Mouse (Mus musculus) megakaryocyte, embryonic 14.5 days (primary cell): ENCODE results near the gene Pde4b. TPM values are rescaled to one million over a fixed set of nuclear protein-coding genes. Genes with fewer than 3 reads are reported as not detected.

Experiments used
- H3K27me3 ChIP-seq: replicated peaks from 2 replicates; pipeline ENCODE3; 2012; ENCODE audit warnings: inconsistent platforms
- H3K36me3 ChIP-seq: replicated peaks from 2 replicates; pipeline ENCODE3; 2012; ENCODE audit warnings: low read length, inconsistent platforms, mixed read lengths
- H3K4me1 ChIP-seq: 2 replicates; pipeline ENCODE4 v1.6.1; 2012; ENCODE audit warnings: inconsistent platforms
- H3K4me3 ChIP-seq: replicated peaks from 2 replicates; pipeline ENCODE3; 2012; ENCODE audit warnings: moderate library complexity, mild to moderate bottlenecking, inconsistent platforms
- H3K9me3 ChIP-seq: 2 replicates; pipeline ENCODE4 v1.6.1; 2012; ENCODE audit warnings: inconsistent platforms
- FLI1 ChIP-seq: IDR thresholded peaks from 2 replicates; pipeline ENCODE4 v1.6.1; 2012; ENCODE audit warnings: low read length, inconsistent platforms, mixed read lengths
- GATA1 ChIP-seq: IDR thresholded peaks from 3 replicates; pipeline ENCODE4 v1.6.1; 2012; ENCODE audit warnings: mixed read lengths, low read length, inconsistent platforms, borderline replicate concordance
- polyA plus RNA-seq: library from polyadenylated mRNA; stranded (reverse); fragments of >175 nt; gene quantifications from 2 replicates; pipeline ENCODE4 v1.2.3, GENCODE M21; 2012; ENCODE audit warnings: low replicate concordance; ENCODE audit not compliant: insufficient read depth

Gene Pde4b
- polyA plus RNA-seq, 1 experiment: 1.2 TPM

DNA sequence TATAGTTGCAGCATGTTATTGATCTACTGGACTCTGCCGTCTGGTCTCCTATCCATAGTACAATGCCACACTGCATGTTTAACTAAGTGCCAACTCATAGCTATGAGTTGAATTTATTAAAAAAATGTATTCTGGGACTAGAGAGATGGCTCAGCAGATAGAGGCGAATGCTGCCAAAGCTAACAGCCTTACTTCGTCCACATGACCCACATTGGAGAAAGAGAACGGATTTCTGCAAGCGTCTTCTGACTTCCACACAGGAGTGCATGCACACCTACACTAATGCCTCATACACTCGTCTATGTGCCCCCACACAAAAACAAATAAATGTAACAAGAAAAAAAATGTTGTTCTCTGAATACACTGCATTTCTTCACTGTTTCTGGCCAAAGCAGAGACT is 231.3 kb downstream of the Pde4b start:
- Histone ChIP-seq H3K4me3 (no peak overlapping the region), H3K36me3 (no peaks in the 10 kb centered on the region), H3K4me1 (no peaks in the 10 kb centered on the region), H3K27me3 (no peaks in the 10 kb centered on the region), H3K9me3 (no peaks in the 10 kb centered on the region)
- TF ChIP-seq GATA1 (no peak), FLI1 (no peak)

DNA sequence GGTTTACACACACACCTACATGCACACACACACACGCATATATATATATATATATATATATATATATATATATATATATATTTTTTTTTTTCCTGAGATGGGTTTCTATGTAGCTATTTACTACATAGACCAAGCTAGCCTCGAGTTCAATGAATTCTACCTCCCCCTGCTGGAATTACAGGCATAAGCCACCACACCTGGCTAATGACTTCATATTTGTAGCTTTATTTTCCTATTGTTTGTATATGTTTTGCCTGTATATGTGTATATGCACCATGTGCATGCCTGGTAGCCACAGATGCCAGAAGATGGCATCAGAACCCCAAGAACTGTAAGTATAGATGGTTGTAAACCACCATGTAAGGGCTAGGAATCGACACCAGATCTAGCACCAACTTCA is 234.0 kb downstream of the Pde4b start:
- Histone ChIP-seq H3K4me1 (no peaks in the 10 kb centered on the region), H3K27me3 (no peaks in the 10 kb centered on the region), H3K4me3 (no peak overlapping the region), H3K9me3 (no peaks in the 10 kb centered on the region), H3K36me3 (no peaks in the 10 kb centered on the region)
- TF ChIP-seq FLI1: no peak
- TF ChIP-seq GATA1: no peak

DNA sequence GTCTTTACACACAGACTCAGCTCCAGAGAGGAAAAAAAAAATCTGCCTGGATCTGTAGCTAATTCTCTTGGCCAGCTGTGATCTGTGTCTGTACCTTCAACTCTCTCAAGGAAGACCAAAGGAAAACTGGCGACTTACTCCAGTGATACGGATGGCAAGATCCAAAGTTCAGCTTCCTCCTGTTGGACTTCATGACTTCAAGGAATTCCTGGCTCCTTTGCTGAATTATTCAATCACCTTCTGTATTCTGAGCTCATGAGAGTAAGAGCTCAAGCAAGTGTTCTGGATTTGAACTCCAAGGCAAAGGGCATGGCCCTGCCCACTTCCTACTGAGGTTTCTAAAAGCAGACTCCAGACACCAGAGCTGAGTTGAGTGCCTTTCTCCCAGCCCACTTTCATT is 245.0 kb downstream of the Pde4b start:
- H3K27me3 ChIP-seq: no peaks in the 10 kb centered on the region
- no peaks in the 10 kb centered on the region for H3K36me3 ChIP-seq
- no peak for TF ChIP-seq GATA1
- no peak for TF ChIP-seq FLI1
- no peaks in the 10 kb centered on the region for H3K9me3 ChIP-seq
- H3K4me1 ChIP-seq: no peaks in the 10 kb centered on the region
- H3K4me3 ChIP-seq: no peak overlapping the region

DNA sequence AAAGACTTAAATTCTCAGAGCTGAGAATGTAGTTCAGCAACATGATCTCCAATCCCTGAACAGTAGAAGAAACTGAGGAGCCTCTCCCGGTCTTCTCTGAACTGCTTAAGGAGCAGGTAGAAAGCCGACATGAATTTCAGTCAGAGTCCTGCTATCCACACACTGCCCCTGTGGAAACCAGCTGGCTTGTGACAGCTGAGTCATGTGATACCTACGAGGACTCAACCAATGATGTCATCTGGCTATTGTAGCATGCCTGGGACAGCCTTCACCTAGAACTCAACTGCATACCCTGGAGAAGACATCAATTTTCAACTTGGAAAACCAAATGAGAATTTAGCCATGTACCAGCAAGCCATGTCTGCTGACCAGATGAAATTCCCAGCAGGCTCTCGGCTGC is 245.5 kb downstream of the Pde4b start:
- no peaks in the 10 kb centered on the region for H3K9me3 ChIP-seq
- no peaks in the 10 kb centered on the region for H3K4me1 ChIP-seq
- H3K27me3 ChIP-seq: no peaks in the 10 kb centered on the region
- no peak for TF ChIP-seq GATA1
- no peak for TF ChIP-seq FLI1
- H3K4me3 ChIP-seq: no peak overlapping the region
- H3K36me3 ChIP-seq: no peaks in the 10 kb centered on the region

DNA sequence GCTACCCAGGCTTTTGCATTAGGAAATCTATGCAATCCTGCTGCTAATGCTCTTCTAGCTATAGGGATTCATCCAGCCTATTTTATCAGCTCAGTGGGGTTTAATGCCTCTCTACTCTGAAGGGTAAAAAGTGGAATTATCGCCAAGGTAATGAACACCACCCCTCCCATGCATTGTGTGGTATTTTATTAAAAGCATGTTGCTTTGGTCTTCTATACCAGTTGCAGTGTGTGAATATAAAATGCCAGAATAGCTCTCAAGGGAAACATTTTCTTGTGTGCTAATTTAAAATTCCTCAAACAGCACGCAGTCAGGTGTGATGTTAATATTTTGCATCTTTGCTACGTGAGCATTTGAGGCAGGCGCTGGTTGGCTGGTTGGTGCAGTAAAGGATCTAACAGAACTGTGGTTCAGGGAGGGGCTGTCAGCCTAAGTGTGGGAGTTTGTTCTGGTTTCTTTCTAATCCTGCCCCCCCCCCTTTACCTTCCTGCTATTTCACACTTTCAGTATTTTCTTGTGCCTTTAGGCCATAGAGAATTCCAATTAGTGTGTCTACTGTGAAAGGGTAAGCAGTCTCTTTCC is 259.7 kb downstream of the Pde4b start:
- H3K4me3 ChIP-seq: no peak overlapping the region
- TF ChIP-seq FLI1 (no peak), GATA1 (no peak)
- H3K27me3 ChIP-seq: no peaks in the 10 kb centered on the region
- H3K4me1 ChIP-seq: no peaks in the 10 kb centered on the region
- no peaks in the 10 kb centered on the region for H3K36me3 ChIP-seq
- H3K9me3 ChIP-seq: no peaks in the 10 kb centered on the region

DNA sequence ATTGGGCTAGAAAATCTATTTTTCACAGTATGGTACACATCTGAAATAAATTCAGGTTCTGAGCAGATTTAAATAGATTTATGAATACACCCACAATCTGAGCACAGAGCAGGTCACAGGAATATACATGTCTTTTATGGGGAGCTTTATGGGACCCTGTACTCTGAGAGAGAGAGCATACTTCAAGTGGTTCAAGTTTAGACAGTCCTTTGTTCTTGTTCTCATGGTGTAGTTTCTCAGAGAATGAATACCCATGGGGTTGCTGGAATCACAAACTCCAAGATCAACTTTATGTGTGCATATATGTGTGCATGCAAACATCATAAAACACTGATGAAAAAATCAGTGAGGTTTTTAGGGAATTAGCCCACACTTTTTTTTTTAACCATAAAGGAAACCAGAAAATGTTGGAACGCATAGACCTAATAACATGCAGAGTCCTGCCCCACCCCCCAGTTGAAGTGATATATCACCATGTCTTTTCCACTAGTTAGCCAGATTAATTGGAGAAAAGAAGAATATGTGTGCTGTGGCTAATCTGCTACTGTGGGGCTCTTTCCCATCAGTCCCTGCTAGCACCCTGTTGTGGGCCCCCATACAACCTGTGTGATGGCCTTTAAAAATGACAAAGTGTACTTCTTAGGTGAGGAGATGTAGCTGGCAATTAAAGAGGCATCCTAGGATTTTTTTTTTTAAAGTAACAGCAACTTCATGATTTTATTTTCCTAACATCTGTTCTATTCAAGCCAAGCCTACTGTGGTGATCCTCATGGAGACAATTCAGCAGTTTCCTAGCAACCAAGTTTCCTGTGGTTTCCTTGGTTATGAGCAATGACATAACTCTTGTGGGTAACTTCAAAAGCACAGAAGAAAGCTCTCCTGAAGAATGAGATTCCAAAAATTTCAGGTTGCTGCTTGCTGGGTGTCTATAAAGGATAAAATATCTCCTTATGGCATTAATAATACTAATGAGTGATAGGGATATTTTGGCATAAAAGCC is 264.4 kb downstream of the Pde4b start:
- Histone ChIP-seq H3K4me3 (no peak overlapping the region), H3K4me1 (no peaks in the 10 kb centered on the region), H3K36me3 (no peaks in the 10 kb centered on the region), H3K27me3 (no peaks in the 10 kb centered on the region), H3K9me3 (no peaks in the 10 kb centered on the region)
- TF ChIP-seq GATA1 (no peak), FLI1 (no peak)

DNA sequence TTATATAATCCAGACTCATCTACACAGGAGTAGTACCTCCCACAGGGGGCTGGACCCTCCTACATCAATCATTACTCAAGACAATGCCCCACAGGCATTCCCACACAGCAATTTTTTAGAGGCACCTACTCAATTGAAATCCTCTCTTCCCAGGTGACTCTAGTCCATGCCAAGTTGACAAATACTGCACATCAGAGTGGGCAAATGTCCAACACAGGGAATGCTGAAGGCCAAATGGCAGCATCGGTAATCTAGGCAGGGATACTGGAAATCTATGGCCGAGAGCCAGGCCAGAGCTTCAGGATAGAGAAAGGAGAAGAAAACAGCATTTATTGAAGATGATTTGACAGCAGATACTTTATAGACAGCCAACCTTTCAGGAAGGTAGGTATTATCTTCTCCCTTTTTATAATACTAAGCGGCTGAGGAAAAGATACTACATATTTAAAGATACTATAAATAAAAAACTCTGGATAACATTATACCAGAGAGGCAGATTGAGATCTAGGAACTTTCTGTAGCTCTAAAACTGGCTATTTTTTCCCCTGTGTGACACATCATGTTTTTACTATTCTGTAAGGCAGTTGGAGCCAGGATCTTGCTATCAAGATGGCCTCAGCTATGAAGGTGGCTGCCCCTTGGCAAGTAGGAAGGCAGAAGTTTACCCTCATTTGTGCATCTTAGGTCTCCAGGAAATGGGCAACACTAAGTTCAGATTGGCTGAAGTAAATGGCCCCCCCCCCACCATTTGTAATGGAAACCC is 266.5 kb downstream of the Pde4b start:
- Histone ChIP-seq H3K4me3 (no peak overlapping the region), H3K36me3 (no peaks in the 10 kb centered on the region), H3K9me3 (no peaks in the 10 kb centered on the region), H3K4me1 (no peaks in the 10 kb centered on the region), H3K27me3 (no peaks in the 10 kb centered on the region)
- no peak for TF ChIP-seq GATA1
- TF ChIP-seq FLI1: no peak

DNA sequence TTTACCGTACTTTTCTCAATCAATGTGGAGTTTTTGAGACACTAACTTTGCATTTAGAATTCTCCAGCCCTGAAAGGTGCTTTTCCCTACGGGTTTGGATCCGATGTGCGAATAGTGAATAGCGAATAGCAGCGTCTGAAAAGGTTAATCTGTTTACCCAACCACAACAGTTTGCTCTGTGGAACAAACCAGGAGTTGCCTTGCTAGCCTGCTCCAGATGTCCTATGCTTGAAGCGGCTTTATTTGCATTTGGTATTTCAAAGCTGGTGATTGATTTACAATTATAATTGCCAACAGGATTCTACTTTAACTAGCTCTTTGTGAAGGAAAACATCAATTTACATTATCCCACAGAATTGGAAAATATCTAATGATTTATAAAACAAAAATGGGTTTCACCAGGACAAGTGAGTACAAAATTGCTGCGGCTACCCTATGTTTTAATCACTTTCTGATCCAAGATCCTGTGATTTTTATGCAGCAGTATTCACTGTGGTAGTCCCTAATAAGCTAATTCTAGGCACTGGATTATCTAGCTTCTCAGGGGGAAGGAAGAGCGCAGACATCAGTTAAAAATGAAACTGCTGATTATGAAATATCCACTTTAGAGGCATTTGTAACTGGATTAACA is 280.9 kb downstream of the Pde4b start:
- Histone ChIP-seq H3K4me3 (no peak overlapping the region), H3K36me3 (no peaks in the 10 kb centered on the region), H3K9me3 (no peaks in the 10 kb centered on the region), H3K4me1 (no peaks in the 10 kb centered on the region), H3K27me3 (no peaks in the 10 kb centered on the region)
- TF ChIP-seq GATA1 (no peak), FLI1 (no peak)

DNA sequence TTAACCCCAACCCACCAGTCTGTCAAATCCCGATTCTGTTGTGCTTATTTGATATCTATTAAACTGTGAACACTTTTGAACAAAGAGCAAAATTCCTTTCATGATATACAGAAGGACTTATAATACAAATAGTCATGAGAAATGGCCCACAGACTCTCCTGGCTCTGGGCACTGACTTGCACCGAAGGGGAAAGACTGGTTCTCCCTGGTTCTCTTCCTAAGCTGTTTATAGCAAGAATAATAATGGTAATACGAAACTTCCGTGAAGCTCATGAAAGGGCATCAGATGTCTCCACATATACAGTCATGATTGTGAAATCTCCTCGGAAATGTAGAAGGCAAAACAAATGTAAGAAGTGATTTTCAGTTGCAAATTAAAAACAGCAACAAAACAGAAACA is 287.3 kb downstream of the Pde4b start:
- Histone ChIP-seq H3K27me3 (no peaks in the 10 kb centered on the region), H3K4me3 (no peak overlapping the region), H3K4me1 (no peaks in the 10 kb centered on the region), H3K9me3 (no peaks in the 10 kb centered on the region), H3K36me3 (no peaks in the 10 kb centered on the region)
- TF ChIP-seq GATA1 (no peak), FLI1 (no peak)
